Mouse (Mus musculus) heart, postnatal 0 days (tissue): ENCODE data around the gene Minos1. TPM values are rescaled to one million over a fixed set of nuclear protein-coding genes. Genes with fewer than 3 reads are reported as not detected.

ENCODE experiments used
- ATAC-seq: fragments of 200-750 bp; cut with Nextera tagmentation; 2 replicates; pipeline ENCODE4 v1.8.0; 2017; ENCODE audit warnings: low read depth, moderate number of reproducible peaks, moderate library complexity; ENCODE audit not compliant: insufficient read depth
- DNase-seq: peaks from one replicate; pipeline ENCODE4 v3.0.0-alpha.2; 2016; ENCODE audit warnings: low spot score
- H3K27ac ChIP-seq: fragments of 300-500 bp; sonication (generic); 2 replicates; pipeline ENCODE4 v1.5.1; 2014; ENCODE audit warnings: low read depth, mild to moderate bottlenecking
- H3K27me3 ChIP-seq: fragments of 300-500 bp; sonication (generic); 2 replicates; pipeline ENCODE4 v1.6.1; 2014; ENCODE audit warnings: low read length, mixed read lengths; ENCODE audit not compliant: control insufficient read depth, insufficient read depth
- H3K36me3 ChIP-seq: fragments of 300-500 bp; sonication (generic); replicated peaks from 2 replicates; pipeline ENCODE4 v1.6.1; 2014; ENCODE audit warnings: low read length, mixed read lengths; ENCODE audit not compliant: control insufficient read depth, insufficient read depth
- H3K4me1 ChIP-seq: fragments of 300-500 bp; sonication (generic); 2 replicates; pipeline ENCODE4 v1.6.1; 2014; ENCODE audit warnings: antibody characterized with exemption; ENCODE audit not compliant: control insufficient read depth, insufficient read depth
- H3K4me2 ChIP-seq: fragments of 300-500 bp; sonication (generic); 2 replicates; pipeline ENCODE4 v1.6.1; 2014; ENCODE audit warnings: low read depth, mild to moderate bottlenecking, low read length, moderate library complexity
- H3K4me3 ChIP-seq: fragments of 300-500 bp; sonication (generic); 2 replicates; pipeline ENCODE4 v1.5.1; 2014; ENCODE audit warnings: low read depth, low read length
- H3K9ac ChIP-seq: fragments of 300-500 bp; sonication (generic); replicated peaks from 2 replicates; pipeline ENCODE4 v1.6.1; 2014; ENCODE audit warnings: low read depth, low read length, mixed read lengths
- H3K9me3 ChIP-seq: fragments of 300-500 bp; sonication (generic); replicated peaks from 2 replicates; pipeline ENCODE4 v1.6.1; 2016; ENCODE audit warnings: low read length; ENCODE audit not compliant: control insufficient read depth
- CTCF ChIP-seq: IDR thresholded peaks from 2 replicates; pipeline ENCODE4 v1.5.1; 2016; ENCODE audit warnings: antibody characterized with exemption, control low read depth, low read depth
- EP300 ChIP-seq: IDR thresholded peaks from 2 replicates; pipeline ENCODE4 v1.6.1; 2016; ENCODE audit warnings: antibody characterized with exemption, low read depth
- WGBS: fragments of 180-500 bp; shearing (Covaris S2); extraction: QIAGEN DNeasy Blood & Tissue Kit; methylation state at CpG from one replicate; pipeline ENCODE4 v1.1.7; 2014; 5-methylcytosine and 5-hydroxymethylcytosine counted together
- polyA plus RNA-seq: library from polyadenylated mRNA; unstranded; fragments of >200 nt; fragmentation: Nextera tagmentation; extraction: Ambion mirVana; gene quantifications from 2 replicates; pipeline ENCODE4 v1.2.1, GENCODE M21; 2015
- total RNA-seq: library from RNA; depleted of rRNA; stranded (reverse); fragments of >200 nt; gene quantifications from 2 replicates; pipeline ENCODE4 v1.2.3, GENCODE M21; 2014; ENCODE audit warnings: low replicate concordance

Gene Minos1
- total and polyA plus RNA-seq, 2 experiments from 2014 or later, result 33.2 to 1,270 TPM

GRCm38 (mm10) chr4:139176023-139176422 is 45.1 kb upstream of the Minos1 start:
- Histone ChIP-seq H3K4me3 (no peak overlapping the region), H3K27me3 (no peaks in the 10 kb centered on the region), H3K36me3 (no peaks in the 10 kb centered on the region), H3K4me2 (0 out of 2 replicates have a peak overlapping the region, but pooled peaks have one; percentile 18), H3K9me3 (no peaks in the 10 kb centered on the region; the same call in 1 of the 2 replicates), H3K4me1 (no peaks in the 10 kb centered on the region; the same call in 1 of the 2 replicates), H3K9ac (no peak overlapping the region), H3K27ac (peak overlapping the region; percentile 62)
- 47% methylated on average over 6 of the region's 6 CpGs for WGBS
- DNase-seq (peak; percentile 15), ATAC-seq (no peak; the same call in 1 of the 2 replicates)
- TF ChIP-seq EP300 (no peak), CTCF (no peak)

GRCm38 (mm10) chr4:139175061-139175971 is 44.4 kb upstream of the Minos1 start:
- peak; percentile 43 for DNase-seq
- Histone ChIP-seq H3K27ac (peak overlapping the region; percentile 62), H3K4me1 (no peaks in the 10 kb centered on the region; the same call in 1 of the 2 replicates), H3K36me3 (no peaks in the 10 kb centered on the region), H3K9me3 (no peaks in the 10 kb centered on the region; the same call in 1 of the 2 replicates), H3K4me3 (no peak overlapping the region), H3K4me2 (peak overlapping the region; percentile 18; the same call in 1 of the 2 replicates), H3K27me3 (no peaks in the 10 kb centered on the region), H3K9ac (no peak overlapping the region)
- 47% methylated on average over 20 of the region's 20 CpGs for WGBS
- no peak for TF ChIP-seq EP300
- TF ChIP-seq CTCF, result no peak
- ATAC-seq, result peak; percentile 33

- Histone ChIP-seq H3K4me1 (no peaks in the 10 kb centered on the region), H3K4me2 (no peak overlapping the region), H3K9me3 (no peaks in the 10 kb centered on the region), H3K4me3 (no peak overlapping the region), H3K36me3 (no peaks in the 10 kb centered on the region), H3K27ac (no peak overlapping the region), H3K27me3 (no peaks in the 10 kb centered on the region), H3K9ac (no peak overlapping the region)
- TF ChIP-seq EP300 (no peak), CTCF (no peak)
- no peak for ATAC-seq
- no peak for DNase-seq
- WGBS, result 79% methylated on average over 12 of the region's 12 CpGs
These were observed 38.9 kb upstream of the Minos1 start for GRCm38 (mm10) chr4:139169748-139170279.

- H3K9ac ChIP-seq, result no peak overlapping the region
- no peaks in the 10 kb centered on the region for H3K36me3 ChIP-seq
- WGBS, result 71% methylated on average over 15 of the region's 15 CpGs
- no peak overlapping the region for H3K4me3 ChIP-seq
- H3K9me3 ChIP-seq, result no peaks in the 10 kb centered on the region
- H3K4me2 ChIP-seq, result no peak overlapping the region
- no peaks in the 10 kb centered on the region for H3K4me1 ChIP-seq
- no peak overlapping the region for H3K27ac ChIP-seq
- no peaks in the 10 kb centered on the region for H3K27me3 ChIP-seq
- ATAC-seq (no peak), DNase-seq (no peak)
- TF ChIP-seq CTCF (no peak), EP300 (no peak)
These were observed 38.3 kb upstream of the Minos1 start for GRCm38 (mm10) chr4:139168985-139169747.

GRCm38 (mm10) chr4:139167107-139167506 is 36.2 kb upstream of the Minos1 start:
- Histone ChIP-seq H3K9me3 (no peaks in the 10 kb centered on the region), H3K4me3 (no peak overlapping the region), H3K4me1 (no peaks in the 10 kb centered on the region), H3K9ac (no peak overlapping the region), H3K4me2 (no peak overlapping the region), H3K27me3 (no peaks in the 10 kb centered on the region), H3K36me3 (no peaks in the 10 kb centered on the region), H3K27ac (no peak overlapping the region)
- no peak for ATAC-seq
- WGBS, result 44% methylated on average over 8 of the region's 8 CpGs
- no peak for DNase-seq
- no peak for TF ChIP-seq EP300
- no peak for TF ChIP-seq CTCF
